In genomic region chr11:97866091-97866888, GRCm38 (mm10) we compare ENCODE assay signal across 27 mouse cellular contexts. TPM values are rescaled to one million over a fixed set of nuclear protein-coding genes. Genes with fewer than 3 reads are reported as not detected.
DNase-seq lines count a peak whose midpoint lies in the region; ATAC-seq and TF ChIP-seq lines count a peak whose summit lies in the region.
"Had no signal": no experiment of that assay in that cellular context is flagged by ENCODE, and none has a peak within 500 bp of the region (broad histone marks: within the 10 kb centered on the region; RNA-seq: fewer than 3 reads in every experiment).

No protein-coding gene starts in this region.

- WGBS in kidney, adult 2 months: 69% methylated on average over 3 of the region's 3 CpGs
- 92% methylated on average over 3 of the region's 3 CpGs for WGBS in kidney, embryonic 15.5 days
- WGBS in liver, embryonic 16.5 days (ENCODE audit: insufficient replicate concordance): 77% methylated on average over 3 of the region's 3 CpGs
- WGBS in forebrain, embryonic 12.5 days: 96% methylated on average over 3 of the region's 3 CpGs

- ATAC-seq in kidney, embryonic 15.5 days (replicated peaks; ENCODE audit: low FRiP score): no peak
- ATAC-seq in liver, embryonic 16.5 days (ENCODE audit: low read depth): peak; percentile 71
- ATAC-seq in forebrain, embryonic 12.5 days (ENCODE audit: low FRiP score): no peak
- ATAC-seq: forebrain, postnatal 0 days; inflammation-experienced regulatory T-cells, adult 6 months had no signal

- no peak for TF ChIP-seq CTCF in kidney, adult 2 months (conservative IDR thresholded peaks at IDR 0.05; ENCODE audit: insufficient read depth, insufficient read length, low read depth, low read length)
- TF ChIP-seq CTCF in layer of hippocampus, adult 2 months (conservative IDR thresholded peaks at IDR 0.05): 0 out of 2 replicates have a peak, but pooled peaks have one; percentile 5
- TF ChIP-seq CTCF in MEL (IDR thresholded peaks at IDR 0.05 in 2 of 3, conservative IDR thresholded peaks at IDR 0.05 in 1 of 3; ENCODE audit: control insufficient read depth in 1 of 3, insufficient read depth in 1 of 3, low read depth in 2 of 3, low read length in 3 of 3, poor library complexity in 1 of 3, severe bottlenecking in 1 of 3): no peak; a peak in 1 of 6 replicates

- no peak overlapping the region for H3K4me2 ChIP-seq in kidney, embryonic 15.5 days
- no peak overlapping the region for H3K4me2 ChIP-seq in liver, embryonic 16.5 days (ENCODE audit: low read depth, low read length)
- H3K4me2 ChIP-seq in forebrain, embryonic 12.5 days: no peak overlapping the region
- H3K4me2 ChIP-seq: hindbrain, embryonic 15.5 days; lung, embryonic 14.5 days; stomach, embryonic 15.5 days had no signal

- H3K4me3 ChIP-seq in kidney, adult 2 months (ENCODE audit: insufficient read depth, low read depth, low read length): no peak overlapping the region
- H3K4me3 ChIP-seq in kidney, embryonic 15.5 days (replicated peaks): no peak overlapping the region
- H3K4me3 ChIP-seq in layer of hippocampus, adult 2 months: no peak overlapping the region
- no peak overlapping the region for H3K4me3 ChIP-seq in MEL (ENCODE audit: control insufficient read depth in 1 of 2, insufficient read depth in 1 of 2, low read depth in 2 of 2, low read length in 2 of 2)
- H3K4me3 ChIP-seq in liver, embryonic 16.5 days (ENCODE audit: low read depth, low read length): no peak overlapping the region
- no peak overlapping the region for H3K4me3 ChIP-seq in forebrain, embryonic 12.5 days (replicated peaks)
- H3K4me3 ChIP-seq: erythroblast, embryonic 14.5 days; hindbrain, embryonic 10.5 days; hindbrain, embryonic 15.5 days; stomach, embryonic 15.5 days had no signal

- TF ChIP-seq POLR2A in kidney, adult 2 months (IDR thresholded peaks at IDR 0.05; ENCODE audit: low read depth, low read length): no peak
- TF ChIP-seq POLR2A in MEL (IDR thresholded peaks at IDR 0.05; ENCODE audit: control insufficient read depth in 1 of 2, insufficient read depth in 1 of 2, low read depth in 1 of 2, low read length in 2 of 2, poor library complexity in 1 of 2): no peak

- DNase-seq in kidney, adult 2 months: peak; percentile 65
- no peak for DNase-seq in layer of hippocampus, adult 2 months (ENCODE audit: low spot score in 2 of 2)
- no peak for DNase-seq in layer of hippocampus, postnatal 14 days (ENCODE audit: low spot score in 2 of 2)
- DNase-seq in MEL (ENCODE audit: low read depth, low spot score): no peak
- DNase-seq in thymus, adult 18-20 months: no peak
- DNase-seq: adrenal gland, adult 2 months; adrenal gland, postnatal 36 days; cerebellum, adult 18-20 months; cerebellum, postnatal 14 days; forebrain, postnatal 0 days; gastrocnemius, postnatal 10 days; heart, postnatal 14 days; left cerebral cortex, postnatal 4 days; lung, embryonic 14.5 days; lung, postnatal 14 days; midbrain, embryonic 14.5 days; thymus, postnatal 14 days had no signal

- TF ChIP-seq EP300 in MEL (IDR thresholded peaks at IDR 0.05; ENCODE audit: low read depth in 1 of 2, low read length in 2 of 2): no peak

- no peak; the same call in 1 of the 2 replicates for TF ChIP-seq RAD21 in MEL (IDR thresholded peaks at IDR 0.05; ENCODE audit: low read depth, low read length)

- no peaks in the 10 kb centered on the region for H3K27me3 ChIP-seq in kidney, adult 2 months (replicated peaks; ENCODE audit: control insufficient read depth, insufficient read depth, low read length)
- no peaks in the 10 kb centered on the region for H3K27me3 ChIP-seq in kidney, embryonic 15.5 days
- no peaks in the 10 kb centered on the region for H3K27me3 ChIP-seq in MEL (ENCODE audit: control insufficient read depth in 1 of 2, insufficient read depth in 2 of 2, low read length in 2 of 2)
- H3K27me3 ChIP-seq in liver, embryonic 16.5 days (ENCODE audit: control insufficient read depth, insufficient read depth, low read depth, low read length): no peaks in the 10 kb centered on the region
- no peaks in the 10 kb centered on the region for H3K27me3 ChIP-seq in forebrain, embryonic 12.5 days
- H3K27me3 ChIP-seq: hindbrain, embryonic 15.5 days; stomach, embryonic 15.5 days had no signal

- H3K9me3 ChIP-seq in kidney, embryonic 15.5 days (replicated peaks): no peaks in the 10 kb centered on the region
- H3K9me3 ChIP-seq in MEL (replicated peaks; ENCODE audit: insufficient read depth, low read length): no peaks in the 10 kb centered on the region
- no peaks in the 10 kb centered on the region for H3K9me3 ChIP-seq in liver, embryonic 16.5 days (replicated peaks; ENCODE audit: control insufficient read depth, low read length)
- no peaks in the 10 kb centered on the region for H3K9me3 ChIP-seq in forebrain, embryonic 12.5 days
- H3K9me3 ChIP-seq: hindbrain, embryonic 10.5 days; hindbrain, embryonic 15.5 days; stomach, embryonic 15.5 days had no signal

- H3K4me1 ChIP-seq in kidney, adult 2 months (ENCODE audit: control insufficient read depth, insufficient read depth, low read length): no peaks in the 10 kb centered on the region
- no peaks in the 10 kb centered on the region for H3K4me1 ChIP-seq in kidney, embryonic 15.5 days
- no peaks in the 10 kb centered on the region for H3K4me1 ChIP-seq in MEL (ENCODE audit: control insufficient read depth in 1 of 2, insufficient read depth in 2 of 2, low read length in 2 of 2)
- H3K4me1 ChIP-seq in liver, embryonic 16.5 days (ENCODE audit: control insufficient read depth, low read depth, low read length): no peaks in the 10 kb centered on the region
- no peaks in the 10 kb centered on the region for H3K4me1 ChIP-seq in forebrain, embryonic 12.5 days
- H3K4me1 ChIP-seq: hindbrain, embryonic 10.5 days; hindbrain, embryonic 15.5 days; stomach, embryonic 15.5 days had no signal

- H3K79me2 ChIP-seq in MEL (ENCODE audit: control insufficient read depth, insufficient read depth, low read length, poor library complexity): no peaks in the 10 kb centered on the region

- H3K27ac ChIP-seq in kidney, adult 2 months (ENCODE audit: insufficient read depth, low read depth, low read length): no peak overlapping the region
- H3K27ac ChIP-seq in kidney, embryonic 15.5 days: no peak overlapping the region
- H3K27ac ChIP-seq in layer of hippocampus, adult 2 months: no peak overlapping the region
- H3K27ac ChIP-seq in MEL (ENCODE audit: control insufficient read depth, low read depth, low read length): no peak overlapping the region
- H3K27ac ChIP-seq in liver, embryonic 16.5 days (ENCODE audit: low read length): no peak overlapping the region
- no peak overlapping the region for H3K27ac ChIP-seq in forebrain, embryonic 12.5 days
- H3K27ac ChIP-seq: hindbrain, embryonic 10.5 days; hindbrain, embryonic 15.5 days; stomach, embryonic 15.5 days had no signal

- no peak overlapping the region for H3K9ac ChIP-seq in kidney, embryonic 15.5 days
- H3K9ac ChIP-seq in MEL (ENCODE audit: control insufficient read depth, low read depth, low read length, poor library complexity, severe bottlenecking): no peak overlapping the region
- H3K9ac ChIP-seq in liver, embryonic 16.5 days (ENCODE audit: low read depth, low read length): no peak overlapping the region
- H3K9ac ChIP-seq in forebrain, embryonic 12.5 days: no peak overlapping the region
- H3K9ac ChIP-seq: forebrain, postnatal 0 days; hindbrain, embryonic 15.5 days; lung, embryonic 14.5 days; stomach, embryonic 15.5 days had no signal

- no peaks in the 10 kb centered on the region for H3K36me3 ChIP-seq in kidney, adult 2 months (ENCODE audit: control insufficient read depth, insufficient read depth, low read length)
- no peaks in the 10 kb centered on the region for H3K36me3 ChIP-seq in kidney, embryonic 15.5 days
- H3K36me3 ChIP-seq in MEL (ENCODE audit: control insufficient read depth in 1 of 2, insufficient read depth in 2 of 2, low read length in 2 of 2): no peaks in the 10 kb centered on the region
- H3K36me3 ChIP-seq in liver, embryonic 16.5 days (ENCODE audit: control insufficient read depth, insufficient read depth): no peaks in the 10 kb centered on the region
- no peaks in the 10 kb centered on the region for H3K36me3 ChIP-seq in forebrain, embryonic 12.5 days (replicated peaks)
- H3K36me3 ChIP-seq: hindbrain, embryonic 10.5 days; hindbrain, embryonic 15.5 days; stomach, embryonic 15.5 days had no signal

TF ChIP-seq in MEL, 35 proteins besides CTCF, POLR2A, EP300 and RAD21:
- TF ChIP-seq ZNF384 (IDR thresholded peaks at IDR 0.05; ENCODE audit: low read depth, low read length) (no peak), POLR2AphosphoS5 (IDR thresholded peaks at IDR 0.05; ENCODE audit: borderline replicate concordance, low read depth, low read length) (no peak), TBP (IDR thresholded peaks at IDR 0.05; ENCODE audit: low read depth, low read length) (peak; percentile 94)

RNA-seq across cellular contexts. Expression of gene Fbxo47, which starts 17.7 kb away (rescaled TPM):
- 0.33 and 0.39 TPM in 2 replicates for polyA plus RNA-seq in kidney, adult 2 months (2012; rRNA removed)
- polyA plus RNA-seq in kidney, embryonic 15.5 days (2015; fragmentation: Nextera tagmentation; extraction: Ambion mirVana): 0.48 and 0.73 TPM in 2 replicates
- total RNA-seq in layer of hippocampus, adult 2 months (2021): 1 to 10 TPM; 1.2 to 1.8 TPM
- under 1 TPM; 0.41 to 0.50 TPM for total RNA-seq in layer of hippocampus, postnatal 14 days (2021)
- total RNA-seq in MEL (2012; rRNA removed): 0.73 and 1.4 TPM in 2 replicates
- polyA plus RNA-seq in MEL (2012; ENCODE audit: insufficient read depth in 1 of 2, insufficient read length in 2 of 2, low read depth in 1 of 2, low replicate concordance in 2 of 2, missing spikeins in 1 of 2): 1 to 10 TPM in 1 of 2 experiments, not detected in 1; 1.2 TPM
- 0.39 TPM in 2 replicates for polyA plus RNA-seq in liver, embryonic 16.5 days (2015; fragmentation: Nextera tagmentation; extraction: Ambion mirVana)
- polyA plus RNA-seq in forebrain, embryonic 12.5 days (2016; fragmentation: Nextera tagmentation; extraction: Ambion mirVana): 0.60 and 0.91 TPM in 2 replicates
- polyA plus RNA-seq: adrenal gland, adult 2 months; erythroblast, embryonic 14.5 days; small intestine, adult 2 months had no signal

RNA-seq across cellular contexts. Expression of gene B230217C12Rik, which starts 25.7 kb away (rescaled TPM):
- 2.0 TPM in 2 replicates for polyA plus RNA-seq in kidney, adult 2 months (2012; rRNA removed)
- polyA plus RNA-seq in kidney, embryonic 15.5 days (2015; fragmentation: Nextera tagmentation; extraction: Ambion mirVana): 7.4 and 7.5 TPM in 2 replicates
- total RNA-seq in layer of hippocampus, adult 2 months (2021): 10 to 100 TPM; 67.8 to 72.6 TPM
- 10 to 100 TPM; 44.2 to 49.6 TPM for total RNA-seq in layer of hippocampus, postnatal 14 days (2021)
- 0.29 TPM in 1 of 2 replicates, not detected in the other for total RNA-seq in MEL (2012; rRNA removed)
- polyA plus RNA-seq in MEL (2012; ENCODE audit: insufficient read depth in 1 of 2, insufficient read length in 2 of 2, low read depth in 1 of 2, low replicate concordance in 2 of 2, missing spikeins in 1 of 2): under 1 TPM in 1 of 2 experiments, not detected in 1; 0.81 TPM
- 0.19 and 0.36 TPM in 2 replicates for polyA plus RNA-seq in liver, embryonic 16.5 days (2015; fragmentation: Nextera tagmentation; extraction: Ambion mirVana)
- polyA plus RNA-seq in forebrain, embryonic 12.5 days (2016; fragmentation: Nextera tagmentation; extraction: Ambion mirVana): 15.1 and 17.0 TPM in 2 replicates
- total RNA-seq: monocyte, adult 5-6 weeks had no signal
- polyA plus RNA-seq: erythroblast, embryonic 14.5 days had no signal
